Mouse (Mus musculus) embryonic facial prominence, embryonic 13.5 days (tissue): Measurements from ENCODE around the gene Wdr60. TPM values are rescaled to one million over a fixed set of nuclear protein-coding genes. Genes with fewer than 3 reads are reported as not detected.

Source experiments
- ATAC-seq: fragments of 200-750 bp; cut with Nextera tagmentation; 2 replicates; pipeline ENCODE4 v1.8.0; 2017; ENCODE audit warnings: low read depth; ENCODE audit not compliant: insufficient number of reproducible peaks, insufficient read depth, low FRiP score, low TSS enrichment
- H3K27ac ChIP-seq: fragments of 300-500 bp; sonication (generic); 2 replicates; pipeline ENCODE4 v1.5.1; 2015; ENCODE audit warnings: moderate library complexity, mild to moderate bottlenecking, inconsistent platforms
- H3K27me3 ChIP-seq: fragments of 300-500 bp; sonication (generic); 2 replicates; pipeline ENCODE4 v1.6.1; 2015; ENCODE audit warnings: mild to moderate bottlenecking, inconsistent platforms
- H3K36me3 ChIP-seq: fragments of 300-500 bp; sonication (generic); 2 replicates; pipeline ENCODE4 v1.6.1; 2015; ENCODE audit warnings: mild to moderate bottlenecking, inconsistent platforms
- H3K4me1 ChIP-seq: fragments of 300-500 bp; sonication (generic); 2 replicates; pipeline ENCODE4 v1.6.1; 2015; ENCODE audit warnings: inconsistent platforms
- H3K4me2 ChIP-seq: fragments of 300-500 bp; sonication (generic); 2 replicates; pipeline ENCODE4 v1.6.1; 2015; ENCODE audit warnings: moderate library complexity, mild to moderate bottlenecking, inconsistent platforms
- H3K4me3 ChIP-seq: fragments of 300-500 bp; sonication (generic); 2 replicates; pipeline ENCODE4 v1.5.1; 2015; ENCODE audit warnings: mild to moderate bottlenecking, inconsistent platforms
- H3K9ac ChIP-seq: fragments of 300-500 bp; sonication (generic); 2 replicates; pipeline ENCODE4 v1.6.1; 2015; ENCODE audit warnings: mild to moderate bottlenecking, inconsistent platforms
- H3K9me3 ChIP-seq: fragments of 300-500 bp; sonication (generic); 2 replicates; pipeline ENCODE4 v1.6.1; 2016; ENCODE audit warnings: inconsistent platforms
- whole genome bisulfite sequencing: fragments of 180-500 bp; shearing (Covaris S2); methylation state at CpG from one replicate; pipeline ENCODE4 v1.1.7; 2015; ENCODE audit warnings: mixed read lengths; 5-methylcytosine and 5-hydroxymethylcytosine counted together
- microRNA-seq: library from miRNA; unstranded; fragments of <30 nt; microRNA quantifications from one replicate; pipeline ENCODE4, GENCODE M21; 2016
- polyA plus RNA-seq: library from polyadenylated mRNA; unstranded; fragments of >200 nt; fragmentation: Nextera tagmentation; extraction: Ambion mirVana; gene quantifications from 2 replicates; pipeline ENCODE4 v1.2.1, GENCODE M21; 2015

The Wdr60 gene
- polyA plus RNA-seq, 1 experiment from 2014 or later, result 35.6 TPM

DNA sequence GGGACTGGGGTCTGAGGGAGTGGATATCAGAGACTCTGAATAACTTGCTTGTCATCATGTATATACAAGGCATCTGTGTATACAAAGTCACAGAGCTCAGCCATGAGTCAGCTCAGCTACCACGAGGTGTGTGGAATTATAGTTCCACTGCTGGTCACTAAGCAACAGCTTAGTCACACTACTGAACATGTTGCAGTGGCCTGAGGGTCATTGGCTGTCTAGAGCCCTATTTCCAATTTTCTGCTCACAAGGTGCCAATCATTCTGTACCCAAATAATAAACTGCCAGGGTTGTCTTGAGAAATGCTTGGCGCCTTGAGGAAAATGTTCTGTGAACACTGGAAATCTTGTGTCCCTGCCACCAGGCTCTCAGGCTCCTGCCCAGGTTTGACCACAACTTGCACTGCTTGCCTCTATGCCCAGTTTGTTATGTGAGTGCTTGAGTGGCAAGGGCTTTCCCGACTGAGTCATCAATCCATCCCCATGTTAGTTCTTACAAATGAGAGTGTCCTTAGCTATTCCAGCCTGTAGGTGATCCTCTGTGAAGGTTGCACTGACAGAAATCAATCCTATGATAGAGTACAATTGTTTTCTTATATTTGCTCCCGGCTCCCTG, 81.3 kb downstream of the Wdr60 start:
- Histone ChIP-seq H3K4me2 (no peak overlapping the region), H3K9me3 (no peaks in the 10 kb centered on the region), H3K9ac (no peak overlapping the region), H3K4me1 (no peaks in the 10 kb centered on the region), H3K27me3 (no peaks in the 10 kb centered on the region), H3K4me3 (no peak overlapping the region), H3K36me3 (no peaks in the 10 kb centered on the region), H3K27ac (no peak overlapping the region)
- no peak for ATAC-seq
- WGBS, result 69% methylated on average over 4 of the region's 4 CpGs

DNA sequence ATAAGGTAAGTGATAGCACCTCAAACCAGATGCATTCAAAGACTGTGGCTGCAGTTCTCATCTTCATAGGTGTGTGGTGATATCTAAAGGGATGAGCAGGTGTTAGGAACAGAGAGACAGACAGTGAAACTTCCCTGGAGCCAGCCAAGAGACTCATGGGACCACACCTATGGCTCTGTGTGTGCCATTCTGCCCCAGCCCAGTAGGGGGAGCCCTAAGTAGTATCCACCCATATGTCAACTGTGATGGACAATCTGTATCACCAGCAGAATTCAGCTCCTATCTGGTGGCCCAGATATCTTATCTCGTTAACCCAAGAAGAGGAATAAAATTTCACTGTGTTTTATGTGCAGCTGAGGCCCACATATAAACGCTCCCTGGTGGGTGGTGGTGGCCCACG, 85.9 kb downstream of the Wdr60 start:
- WGBS, result 88% methylated on average over 3 of the region's 3 CpGs
- Histone ChIP-seq H3K27me3 (no peaks in the 10 kb centered on the region), H3K36me3 (no peaks in the 10 kb centered on the region), H3K4me1 (no peaks in the 10 kb centered on the region), H3K9me3 (no peaks in the 10 kb centered on the region), H3K9ac (no peak overlapping the region), H3K4me2 (no peak overlapping the region), H3K4me3 (no peak overlapping the region), H3K27ac (no peak overlapping the region)
- ATAC-seq, result no peak

DNA sequence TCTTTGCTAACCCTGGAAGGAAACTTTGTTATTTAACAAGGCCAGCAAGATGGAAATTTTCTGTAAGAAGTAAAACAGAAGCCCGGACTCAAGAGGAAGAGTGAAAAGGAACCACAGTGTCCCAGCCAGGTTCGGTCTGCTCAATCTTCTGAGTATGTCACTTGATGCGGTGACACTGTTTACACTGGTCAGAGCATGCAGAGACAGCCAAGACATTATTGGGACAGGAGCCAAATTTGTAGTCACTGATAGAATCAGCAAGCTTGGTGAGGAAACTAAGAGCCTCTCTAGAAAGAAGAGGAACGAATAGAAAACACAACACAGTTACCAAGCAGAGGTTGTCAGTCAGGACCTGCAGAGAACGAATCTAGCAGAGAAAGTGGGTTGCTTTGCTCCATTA, 93.2 kb downstream of the Wdr60 start:
- Histone ChIP-seq H3K27me3 (no peaks in the 10 kb centered on the region), H3K36me3 (no peaks in the 10 kb centered on the region), H3K4me3 (no peak overlapping the region), H3K9ac (no peak overlapping the region), H3K4me2 (no peak overlapping the region), H3K4me1 (no peaks in the 10 kb centered on the region), H3K27ac (no peak overlapping the region), H3K9me3 (no peaks in the 10 kb centered on the region)
- no peak for ATAC-seq
- WGBS, result 79% methylated on average over 5 of the region's 5 CpGs

DNA sequence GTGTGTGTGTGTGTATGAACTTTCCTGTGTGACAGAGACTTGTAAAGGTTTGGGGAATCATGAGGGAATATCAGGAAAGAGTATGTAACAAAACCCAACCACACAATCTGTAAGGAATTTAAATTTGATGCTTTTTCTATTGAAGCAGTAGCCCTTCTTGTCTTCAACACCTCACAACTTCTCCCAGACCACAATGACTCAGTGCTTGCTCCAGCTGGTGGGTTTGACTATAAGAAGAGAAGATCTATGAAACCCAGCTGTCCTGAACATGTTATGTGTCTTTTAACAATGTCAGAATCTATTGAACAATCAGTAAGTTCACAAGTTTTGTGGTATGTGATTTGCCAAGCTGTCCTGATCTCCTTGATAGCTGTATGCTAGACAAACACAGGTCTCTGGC, 97.5 kb downstream of the Wdr60 start:
- Histone ChIP-seq H3K4me1 (no peaks in the 10 kb centered on the region), H3K27ac (no peak overlapping the region), H3K27me3 (no peaks in the 10 kb centered on the region), H3K9me3 (no peaks in the 10 kb centered on the region), H3K4me2 (no peak overlapping the region), H3K9ac (no peak overlapping the region), H3K4me3 (no peak overlapping the region), H3K36me3 (no peaks in the 10 kb centered on the region)
- no peak for ATAC-seq

DNA sequence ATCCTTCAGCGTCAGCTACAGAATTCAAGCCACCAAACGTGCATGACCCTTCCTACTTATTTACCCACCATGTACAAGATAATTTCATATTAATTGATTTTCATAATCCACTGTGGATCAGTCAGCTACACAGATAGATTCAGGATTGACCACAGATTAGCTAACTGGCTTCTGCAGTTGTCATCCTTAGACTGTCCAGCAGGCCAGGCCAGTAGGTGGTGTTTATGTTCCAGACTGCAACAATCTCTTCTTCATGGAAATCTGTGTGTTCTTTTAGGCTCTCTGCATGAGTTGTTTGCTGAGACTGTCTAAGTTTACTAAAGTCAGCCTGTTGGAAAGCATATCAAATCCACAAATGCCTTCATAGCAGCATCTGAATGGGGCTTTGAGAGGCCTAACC, 103.1 kb downstream of the Wdr60 start:
- Histone ChIP-seq H3K9ac (no peak overlapping the region), H3K36me3 (no peaks in the 10 kb centered on the region), H3K27me3 (no peaks in the 10 kb centered on the region), H3K4me2 (no peak overlapping the region), H3K9me3 (no peaks in the 10 kb centered on the region), H3K27ac (no peak overlapping the region), H3K4me1 (no peaks in the 10 kb centered on the region), H3K4me3 (no peak overlapping the region)
- 91% methylated on average over 2 of the region's 2 CpGs for WGBS
- no peak for ATAC-seq

DNA sequence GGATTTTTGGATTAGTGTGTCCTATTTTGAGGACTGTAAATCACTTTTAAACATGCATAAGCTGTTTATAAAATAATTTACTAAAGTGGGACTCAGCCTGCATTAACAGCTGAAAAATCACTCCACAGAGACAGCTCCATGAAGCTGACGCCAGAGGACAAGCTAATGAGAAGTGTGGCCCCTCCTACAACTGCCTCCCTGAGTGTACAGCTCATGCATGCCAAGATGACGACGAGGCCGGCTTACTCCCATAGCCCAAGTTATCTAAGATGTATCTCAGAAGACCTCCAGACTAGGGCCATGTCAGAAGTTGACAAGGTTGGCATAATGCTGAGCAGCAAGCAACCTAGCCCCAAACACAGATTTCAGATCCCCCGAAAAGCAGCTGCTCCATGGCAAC, 103.6 kb downstream of the Wdr60 start:
- Histone ChIP-seq H3K4me2 (no peak overlapping the region), H3K9ac (no peak overlapping the region), H3K9me3 (no peaks in the 10 kb centered on the region), H3K27me3 (no peaks in the 10 kb centered on the region), H3K27ac (no peak overlapping the region), H3K36me3 (no peaks in the 10 kb centered on the region), H3K4me1 (no peaks in the 10 kb centered on the region), H3K4me3 (no peak overlapping the region)
- ATAC-seq, result no peak
- 80% methylated on average over 5 of the region's 5 CpGs for WGBS

DNA sequence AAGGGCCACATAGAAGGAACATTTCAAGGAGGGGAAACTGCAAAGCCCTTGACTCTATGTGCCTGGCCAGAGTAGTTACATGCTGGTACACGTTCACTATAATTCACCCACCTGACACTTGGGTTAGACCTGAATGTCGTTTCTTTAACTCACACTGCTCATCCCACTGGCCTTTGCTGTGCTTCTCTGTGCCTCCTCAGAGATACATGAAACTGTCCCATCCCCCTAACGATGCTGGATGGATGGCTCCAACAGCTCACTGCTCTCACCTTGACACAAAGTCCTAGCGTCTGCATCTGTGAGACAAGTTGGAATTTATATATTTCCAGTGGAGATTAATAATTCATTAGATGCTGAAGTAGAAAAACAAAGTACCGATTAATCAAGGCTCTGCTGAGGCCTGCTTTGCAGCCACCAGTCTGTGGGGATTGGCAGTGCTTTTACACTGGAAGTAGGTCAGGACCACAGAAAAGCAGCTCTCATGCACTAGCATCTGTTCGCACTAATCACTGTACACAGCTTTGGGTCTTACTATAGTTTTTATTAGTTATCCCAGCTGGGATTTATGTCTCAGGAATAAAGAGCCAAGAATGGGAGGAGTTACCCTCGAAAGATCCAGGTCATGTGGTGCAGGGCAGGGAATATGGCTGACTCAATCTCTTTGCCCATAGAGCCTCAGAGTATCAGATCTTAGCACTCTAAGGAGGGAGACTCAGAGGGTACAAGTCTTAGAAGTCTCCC, 105.9 kb downstream of the Wdr60 start:
- Histone ChIP-seq H3K9me3 (no peaks in the 10 kb centered on the region), H3K4me2 (no peak overlapping the region), H3K9ac (no peak overlapping the region), H3K36me3 (no peaks in the 10 kb centered on the region), H3K27ac (no peak overlapping the region), H3K27me3 (no peaks in the 10 kb centered on the region), H3K4me1 (no peaks in the 10 kb centered on the region), H3K4me3 (no peak overlapping the region)
- WGBS, result 86% methylated on average over 7 of the region's 7 CpGs
- no peak for ATAC-seq

Small RNAs within 50 kb of the gene (microRNA-seq; reads per million reads assigned to microRNA genes)
- gene Gm23190, result not detected

Other genes with a start within 250 kb of the Wdr60 start
- 51.3 and 53.3 TPM in 2 replicates for gene Zfp386, start 215.3 kb downstream of the Wdr60 start, polyA plus RNA-seq
- 2.2 and 2.7 TPM in 2 replicates for gene Vipr2, start 185.3 kb downstream of the Wdr60 start, polyA plus RNA-seq
- gene Gm11027, start 12.4 kb upstream of the Wdr60 start, polyA plus RNA-seq, result not detected in 2 replicates
- 17.1 and 20.7 TPM in 2 replicates for gene Esyt2, start 18.2 kb upstream of the Wdr60 start, polyA plus RNA-seq
- gene Ncapg2, start 142.4 kb upstream of the Wdr60 start, polyA plus RNA-seq, result 38.6 and 42.2 TPM in 2 replicates
- 0.08 and 0.15 TPM in 2 replicates for gene Ptprn2, start 222.7 kb upstream of the Wdr60 start, polyA plus RNA-seq